8 mouse cellular contexts compared by ENCODE assay signal in the genomic region with DNA sequence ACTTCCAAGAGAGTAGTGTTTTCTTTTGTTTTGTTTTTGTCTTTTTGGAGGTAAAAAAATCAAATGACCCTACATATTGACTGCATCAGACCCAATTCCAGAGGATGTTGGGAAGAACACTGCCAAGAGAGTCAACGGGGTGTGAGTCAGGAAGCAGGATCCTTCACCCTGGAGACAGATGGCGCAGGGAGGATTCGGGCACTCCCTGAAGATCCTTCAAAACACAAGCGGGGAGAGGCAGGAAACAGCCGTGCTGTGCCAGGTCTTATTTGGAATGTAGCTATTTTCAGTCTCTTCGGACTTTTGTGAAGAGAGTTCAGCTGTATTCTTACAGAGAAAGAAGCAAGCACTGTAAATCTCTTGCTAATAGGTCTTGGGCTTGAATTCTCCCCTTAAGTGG.
DNase-seq lines count a peak whose midpoint lies in the region; ATAC-seq and TF ChIP-seq lines count a peak whose summit lies in the region.

No protein-coding gene starts in this region.

- no peak overlapping the region for H3K4me3 ChIP-seq in embryonic facial prominence, embryonic 14.5 days (ENCODE audit: low read depth, low read length)
- H3K4me3 ChIP-seq in embryonic facial prominence, embryonic 10.5 days = no peak overlapping the region
- H3K4me3 ChIP-seq in cerebellum, adult 2 months (replicated peaks; ENCODE audit: insufficient read depth, low read depth, low read length) = no peak overlapping the region
- no peak overlapping the region for H3K4me3 ChIP-seq in heart, embryonic 15.5 days
- no peak overlapping the region for H3K4me3 ChIP-seq in lung, postnatal 0 days (ENCODE audit: low read depth, low read length)
- H3K4me3 ChIP-seq in hindbrain, embryonic 16.5 days (ENCODE audit: low read length) = no peak overlapping the region

- H3K9ac ChIP-seq in embryonic facial prominence, embryonic 14.5 days (ENCODE audit: low read depth, low read length) = no peak overlapping the region
- H3K9ac ChIP-seq in heart, embryonic 15.5 days = no peak overlapping the region
- H3K9ac ChIP-seq in lung, postnatal 0 days (replicated peaks; ENCODE audit: low read depth) = no peak overlapping the region
- no peak overlapping the region for H3K9ac ChIP-seq in hindbrain, embryonic 16.5 days (ENCODE audit: low read depth, low read length)

- ATAC-seq in embryonic facial prominence, embryonic 14.5 days (ENCODE audit: low read depth) = no peak
- no peak for ATAC-seq in heart, embryonic 15.5 days (replicated peaks; ENCODE audit: insufficient number of reproducible peaks, insufficient read depth, low FRiP score, low read depth)
- ATAC-seq in lung, postnatal 0 days = peak; percentile 85
- no peak for ATAC-seq in hindbrain, embryonic 16.5 days

- H3K9me3 ChIP-seq in embryonic facial prominence, embryonic 14.5 days (ENCODE audit: control insufficient read depth, low read length) = no peaks in the 10 kb centered on the region
- no peaks in the 10 kb centered on the region for H3K9me3 ChIP-seq in embryonic facial prominence, embryonic 10.5 days
- H3K9me3 ChIP-seq in heart, embryonic 15.5 days (replicated peaks) = no peaks in the 10 kb centered on the region
- H3K9me3 ChIP-seq in lung, postnatal 0 days (ENCODE audit: low read length) = no peaks in the 10 kb centered on the region
- no peaks in the 10 kb centered on the region for H3K9me3 ChIP-seq in hindbrain, embryonic 16.5 days (ENCODE audit: control insufficient read depth, low read length)

- peak overlapping the region; percentile 3 for H3K27ac ChIP-seq in embryonic facial prominence, embryonic 14.5 days (replicated peaks; ENCODE audit: low read depth, low read length)
- no peak overlapping the region for H3K27ac ChIP-seq in embryonic facial prominence, embryonic 10.5 days (replicated peaks)
- H3K27ac ChIP-seq in cerebellum, adult 2 months (ENCODE audit: insufficient read depth, low read length) = no peak overlapping the region
- H3K27ac ChIP-seq in heart, embryonic 15.5 days = peak overlapping the region; percentile 72
- H3K27ac ChIP-seq in lung, postnatal 0 days (ENCODE audit: low read length) = peak overlapping the region; percentile 32; the same call in 1 of the 2 replicates
- no peak overlapping the region for H3K27ac ChIP-seq in hindbrain, embryonic 16.5 days (ENCODE audit: low read depth, low read length)

- H3K27me3 ChIP-seq in embryonic facial prominence, embryonic 14.5 days (replicated peaks; ENCODE audit: control insufficient read depth, insufficient read depth, low read length) = no peaks in the 10 kb centered on the region
- no peaks in the 10 kb centered on the region for H3K27me3 ChIP-seq in embryonic facial prominence, embryonic 10.5 days (replicated peaks; ENCODE audit: low read depth, poor library complexity, severe bottlenecking)
- H3K27me3 ChIP-seq in cerebellum, adult 2 months (ENCODE audit: control insufficient read depth, insufficient read depth, low read length) = no peaks in the 10 kb centered on the region
- no peaks in the 10 kb centered on the region for H3K27me3 ChIP-seq in heart, embryonic 15.5 days
- no peaks in the 10 kb centered on the region for H3K27me3 ChIP-seq in lung, postnatal 0 days (replicated peaks; ENCODE audit: insufficient read depth, low read length)
- H3K27me3 ChIP-seq in hindbrain, embryonic 16.5 days (replicated peaks; ENCODE audit: control insufficient read depth, insufficient read depth, low read length) = no peaks in the 10 kb centered on the region

- peak; percentile 44 for DNase-seq in embryonic facial prominence, embryonic 14.5 days (ENCODE audit: low spot score)
- DNase-seq in embryonic facial prominence, embryonic 10.5 days (ENCODE audit: low spot score) = no peak
- peak; percentile 83 to 94 for DNase-seq in cerebellum, adult 2 months
- peak; percentile 68 for DNase-seq in lung, postnatal 0 days (ENCODE audit: low spot score)
- DNase-seq in layer of hippocampus, adult 11-12 months (ENCODE audit: low spot score) = no peak
- no peak for DNase-seq in layer of hippocampus, adult 9-10 months (ENCODE audit: low spot score)

- TF ChIP-seq CTCF in cerebellum, adult 2 months (IDR thresholded peaks at IDR 0.05; ENCODE audit: borderline replicate concordance, insufficient read depth, low read depth, low read length) = no peak
- TF ChIP-seq CTCF in lung, postnatal 0 days (IDR thresholded peaks at IDR 0.05) = peak; percentile 25

- TF ChIP-seq POLR2A in cerebellum, adult 2 months (IDR thresholded peaks at IDR 0.05; ENCODE audit: borderline replicate concordance, insufficient read depth, low read length) = no peak

- peaks cover 12% of the 10 kb centered on the region for H3K4me1 ChIP-seq in embryonic facial prominence, embryonic 14.5 days (ENCODE audit: control insufficient read depth, insufficient read depth, low read length)
- H3K4me1 ChIP-seq in embryonic facial prominence, embryonic 10.5 days = peaks cover 13% of the 10 kb centered on the region
- H3K4me1 ChIP-seq in cerebellum, adult 2 months (ENCODE audit: control insufficient read depth, insufficient read depth, low read length) = peaks cover 15% of the 10 kb centered on the region
- H3K4me1 ChIP-seq in heart, embryonic 15.5 days (replicated peaks) = peaks cover 27% of the 10 kb centered on the region
- peaks cover 3% of the 10 kb centered on the region; the same call in 1 of the 2 replicates for H3K4me1 ChIP-seq in lung, postnatal 0 days (ENCODE audit: insufficient read depth, low read depth, low read length)
- no peaks in the 10 kb centered on the region for H3K4me1 ChIP-seq in hindbrain, embryonic 16.5 days (ENCODE audit: control insufficient read depth, insufficient read depth, low read depth, low read length)

- H3K4me2 ChIP-seq in embryonic facial prominence, embryonic 14.5 days (ENCODE audit: low read depth, low read length) = no peak overlapping the region
- H3K4me2 ChIP-seq in heart, embryonic 15.5 days = peak overlapping the region; percentile 41
- H3K4me2 ChIP-seq in lung, postnatal 0 days (replicated peaks; ENCODE audit: low read depth, low read length) = no peak overlapping the region
- no peak overlapping the region for H3K4me2 ChIP-seq in hindbrain, embryonic 16.5 days (ENCODE audit: low read length)

- no peaks in the 10 kb centered on the region for H3K36me3 ChIP-seq in embryonic facial prominence, embryonic 14.5 days (ENCODE audit: control insufficient read depth, insufficient read depth, low read length)
- no peaks in the 10 kb centered on the region for H3K36me3 ChIP-seq in embryonic facial prominence, embryonic 10.5 days (replicated peaks)
- H3K36me3 ChIP-seq in heart, embryonic 15.5 days = no peaks in the 10 kb centered on the region
- no peaks in the 10 kb centered on the region for H3K36me3 ChIP-seq in lung, postnatal 0 days (ENCODE audit: insufficient read depth, low read length)
- H3K36me3 ChIP-seq in hindbrain, embryonic 16.5 days (ENCODE audit: control insufficient read depth, insufficient read depth, low read length) = no peaks in the 10 kb centered on the region

- WGBS in embryonic facial prominence, embryonic 14.5 days = 59% methylated on average over 6 of the region's 6 CpGs
- WGBS in embryonic facial prominence, embryonic 10.5 days = 66% methylated on average over 6 of the region's 6 CpGs
- 3% methylated on average over 6 of the region's 6 CpGs for WGBS in cerebellum, adult 2 months
- 19% methylated on average over 6 of the region's 6 CpGs for whole genome bisulfite sequencing in heart, embryonic 15.5 days
- WGBS in lung, postnatal 0 days = 30% methylated on average over 6 of the region's 6 CpGs
- 49% methylated on average over 6 of the region's 6 CpGs for WGBS in hindbrain, embryonic 16.5 days

- peak; percentile 76 for TF ChIP-seq EP300 in lung, postnatal 0 days (IDR thresholded peaks at IDR 0.05)

Comparison
In these comparisons a context has a peak if more than half of its experiments do, and no peak if none do; other contexts are left out.
1. DNase-seq: peak in embryonic facial prominence, embryonic 14.5 days (single experiment), cerebellum, adult 2 months (2 of 2) and lung, postnatal 0 days (single experiment); none in embryonic facial prominence, embryonic 10.5 days (single experiment), layer of hippocampus, adult 11-12 months (single experiment) and layer of hippocampus, adult 9-10 months (single experiment).
2. H3K27ac ChIP-seq: peak in embryonic facial prominence, embryonic 14.5 days (single experiment), heart, embryonic 15.5 days (single experiment) and lung, postnatal 0 days (single experiment); none in embryonic facial prominence, embryonic 10.5 days (single experiment), cerebellum, adult 2 months (single experiment) and hindbrain, embryonic 16.5 days (single experiment).